Mouse (Mus musculus) embryonic fibroblast, embryonic 13.5 days (primary cell): ENCODE measurements at regions not wholly inside any gene's neighbourhood (a gene's known extent, or its start where the extent isn't known, plus 50 kb on each side); places are given as distances from the start of the nearest gene placed in this dataset.

Experiments
- H3K27ac ChIP-seq: 2 replicates; pipeline ENCODE4 v1.5.1; 2012; ENCODE audit warnings: low read length, control low read depth, inconsistent platforms; ENCODE audit not compliant: insufficient read depth
- H3K4me1 ChIP-seq: 2 replicates; pipeline ENCODE4 v1.6.1; 2011; ENCODE audit warnings: low read length; ENCODE audit not compliant: control insufficient read depth, insufficient read depth
- H3K4me3 ChIP-seq: 2 replicates; pipeline ENCODE4 v1.5.1; 2011; ENCODE audit warnings: mild to moderate bottlenecking, control low read depth, low read length; ENCODE audit not compliant: insufficient read depth
- CTCF ChIP-seq: IDR thresholded peaks from 2 replicates; pipeline ENCODE4 v1.5.1; 2011; ENCODE audit warnings: mild to moderate bottlenecking, control low read depth, low read length, moderate library complexity, borderline replicate concordance; ENCODE audit not compliant: insufficient read depth
- POLR2A ChIP-seq: IDR thresholded peaks from 2 replicates; pipeline ENCODE4 v1.6.1; 2011; ENCODE audit warnings: low read depth, mild to moderate bottlenecking, control low read depth, low read length, moderate library complexity

- peaks cover 9% of the 10 kb centered on the region; the same call in 1 of the 2 replicates for H3K4me1 ChIP-seq
- TF ChIP-seq CTCF (no peak), POLR2A (no peak)
- H3K27ac ChIP-seq, result no peak overlapping the region
- no peak overlapping the region for H3K4me3 ChIP-seq
Observed at GRCm38 (mm10) chr13:60425140-60425539, 176.6 kb upstream of the Dapk1 start.

DNA sequence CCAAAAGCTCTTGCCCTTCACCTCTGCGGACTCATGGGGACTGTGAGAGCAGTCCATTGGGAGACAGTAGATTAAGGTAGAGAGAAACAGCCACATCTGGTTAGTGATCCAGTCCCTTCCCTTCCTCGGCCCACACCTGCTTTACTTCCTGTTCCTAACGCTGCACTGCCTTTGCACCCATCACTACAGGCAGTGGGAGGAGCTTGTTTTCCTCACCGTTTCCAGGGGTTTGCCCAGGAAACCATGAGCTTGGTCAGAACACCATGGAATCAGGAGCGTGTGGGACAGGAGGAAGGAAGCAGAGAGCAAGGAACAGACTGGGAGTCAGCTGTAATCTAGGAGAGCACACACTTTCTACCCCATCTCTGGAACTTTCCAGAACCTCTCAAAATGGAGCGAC, 176.2 kb upstream of the Dapk1 start:
- Histone ChIP-seq H3K4me1 (peaks cover 9% of the 10 kb centered on the region; the same call in 1 of the 2 replicates), H3K27ac (no peak overlapping the region), H3K4me3 (no peak overlapping the region)
- TF ChIP-seq CTCF (no peak), POLR2A (no peak)

DNA sequence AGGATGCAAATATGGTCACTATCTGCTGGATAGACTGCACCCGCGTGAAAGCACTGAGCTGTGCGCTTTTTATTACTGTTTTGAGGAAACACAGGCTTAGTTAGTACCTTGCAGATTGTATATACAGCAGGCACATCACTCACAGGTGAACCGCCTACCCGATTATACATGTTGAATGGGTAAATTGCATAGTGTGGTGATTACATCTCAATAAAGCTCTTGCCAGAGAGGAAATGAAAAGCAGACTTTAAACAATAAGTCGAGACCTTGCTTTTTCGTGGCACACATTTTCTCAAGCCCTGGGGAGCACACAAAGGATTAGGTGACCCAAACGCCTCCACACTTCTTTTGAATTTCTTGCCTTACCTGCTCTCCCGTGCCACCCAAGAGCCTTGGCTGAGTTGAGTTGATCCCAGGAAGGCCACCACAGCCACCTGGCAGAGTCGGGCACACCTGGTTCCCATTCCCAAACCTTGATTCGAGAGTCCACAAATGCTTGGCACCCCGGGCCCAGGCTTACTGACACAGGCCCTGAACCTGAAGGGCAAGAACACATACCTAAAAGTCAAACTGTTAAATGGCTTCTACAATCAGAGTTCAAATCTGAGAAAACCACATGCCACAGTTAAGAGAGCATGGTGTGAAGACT, 175.4 kb upstream of the Dapk1 start:
- TF ChIP-seq POLR2A (no peak), CTCF (no peak)
- Histone ChIP-seq H3K4me3 (no peak overlapping the region), H3K27ac (no peak overlapping the region), H3K4me1 (peaks cover 11% of the 10 kb centered on the region)

DNA sequence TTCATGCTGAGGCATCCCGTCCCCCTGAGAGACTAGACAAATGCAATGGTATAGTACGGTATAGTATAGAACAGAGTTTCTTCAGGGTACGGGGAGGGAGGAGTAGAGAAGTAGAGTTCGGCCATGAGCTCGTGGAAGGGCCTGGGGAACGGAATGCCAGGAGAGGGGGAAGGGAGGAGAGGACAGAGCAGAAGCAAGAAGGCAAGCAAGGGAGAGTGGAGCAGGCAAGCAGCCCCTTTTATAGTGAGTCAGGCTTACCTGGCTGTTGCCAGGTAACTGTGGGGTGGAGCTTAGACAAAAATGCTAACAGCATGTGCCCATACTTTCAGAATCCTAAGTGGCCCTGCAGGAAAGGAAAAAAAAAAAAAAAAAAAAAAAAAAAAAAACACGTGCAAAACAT, 174.7 kb upstream of the Dapk1 start:
- H3K27ac ChIP-seq, result peak overlapping the region; percentile 77
- TF ChIP-seq CTCF (no peak), POLR2A (no peak)
- H3K4me1 ChIP-seq, result peaks cover 13% of the 10 kb centered on the region
- no peak overlapping the region for H3K4me3 ChIP-seq

- Histone ChIP-seq H3K27ac (peak overlapping the region; percentile 77), H3K4me1 (peaks cover 13% of the 10 kb centered on the region), H3K4me3 (no peak overlapping the region)
- TF ChIP-seq CTCF (no peak), POLR2A (no peak)
Observed at GRCm38 (mm10) chr13:60427755-60428385, 173.9 kb upstream of the Dapk1 start.

DNA sequence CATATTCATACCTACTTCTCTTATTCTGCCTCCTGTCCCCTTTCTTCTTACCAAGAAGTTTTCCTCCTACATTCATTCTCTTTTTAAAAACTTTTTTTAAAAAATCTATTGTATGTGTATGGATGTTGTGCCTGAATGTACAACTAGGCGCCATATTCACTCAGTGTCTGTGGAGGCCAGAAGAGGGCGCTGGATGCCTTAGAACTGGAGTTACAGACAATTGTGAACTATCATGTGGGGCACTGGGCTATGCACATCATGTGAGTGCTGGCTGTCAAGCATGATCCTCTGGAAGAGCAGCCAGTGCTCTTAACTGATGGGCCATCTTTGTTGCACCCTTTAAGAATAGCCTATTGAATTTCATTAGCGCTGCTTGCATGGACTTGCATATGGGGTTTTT, 172.6 kb upstream of the Dapk1 start:
- Histone ChIP-seq H3K4me1 (peaks cover 13% of the 10 kb centered on the region), H3K27ac (no peak overlapping the region), H3K4me3 (no peak overlapping the region)
- TF ChIP-seq CTCF, result no peak
- no peak for TF ChIP-seq POLR2A

DNA sequence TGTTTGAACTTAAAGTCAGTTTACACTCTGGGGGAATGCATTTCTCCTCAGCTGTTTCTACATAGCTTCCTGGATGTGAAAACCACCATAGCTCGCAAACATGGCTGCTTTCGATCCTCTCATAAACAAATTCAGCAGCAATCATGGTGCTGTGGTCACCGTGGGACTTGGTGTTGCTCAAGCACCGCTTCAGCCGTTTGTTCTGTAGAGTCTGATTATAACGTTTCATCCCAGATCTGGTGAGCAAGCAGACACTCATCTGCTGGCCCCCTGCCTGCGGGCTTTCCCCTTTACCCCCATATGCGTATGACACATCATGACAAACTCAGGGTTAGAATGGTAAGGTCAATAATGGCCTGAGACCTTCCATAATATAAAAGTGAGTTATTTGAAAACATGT, 170.3 kb upstream of the Dapk1 start:
- Histone ChIP-seq H3K4me3 (no peak overlapping the region), H3K4me1 (peaks cover 13% of the 10 kb centered on the region), H3K27ac (peak overlapping the region; percentile 35)
- TF ChIP-seq POLR2A (no peak), CTCF (no peak)

DNA sequence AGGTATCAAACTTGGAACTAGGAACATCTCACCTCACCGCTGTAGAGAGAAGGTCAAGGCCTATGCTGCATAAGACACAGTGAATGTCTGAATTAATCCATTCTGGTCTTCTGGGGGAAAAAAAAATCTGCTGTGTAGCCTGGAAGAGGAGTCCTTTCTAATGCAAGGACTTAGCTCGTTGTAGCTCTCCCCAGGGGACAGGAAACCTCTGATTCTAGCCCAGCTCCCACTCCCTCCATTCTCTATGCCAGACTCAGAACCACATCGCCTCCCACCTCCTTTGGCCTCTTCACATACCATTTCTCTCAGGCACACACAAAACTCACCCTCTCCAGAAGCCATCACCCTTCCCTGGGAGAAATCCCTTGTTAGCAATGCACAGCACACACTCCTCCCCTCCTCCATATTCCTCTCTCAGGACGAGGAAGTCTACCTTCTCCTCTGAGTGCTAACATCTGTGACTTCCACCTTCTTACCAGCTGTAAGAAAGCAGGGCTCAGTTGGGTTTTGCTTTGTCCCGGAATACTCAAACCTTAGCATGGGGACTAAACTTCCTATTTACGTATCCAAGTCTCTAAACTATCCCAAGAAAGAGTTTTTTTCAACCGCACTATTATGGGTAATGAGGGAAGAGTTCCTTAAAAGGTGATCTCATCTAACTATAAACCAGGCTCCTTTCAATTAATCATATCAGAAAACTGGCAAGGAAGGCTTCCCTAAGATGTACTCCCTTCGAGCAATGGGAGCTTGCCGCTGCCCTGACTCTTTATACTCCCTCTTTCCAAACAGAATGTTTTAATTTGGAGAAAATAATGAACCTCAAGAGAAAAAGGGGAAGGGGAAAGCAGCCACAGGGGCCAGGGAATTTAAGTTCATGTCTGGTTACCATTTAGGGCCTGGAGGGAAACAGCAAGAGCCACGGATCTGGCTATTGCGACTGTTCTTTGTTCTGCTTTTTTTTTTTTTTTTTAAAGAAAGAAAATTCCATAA, 167.2 kb upstream of the Dapk1 start:
- TF ChIP-seq CTCF, result no peak
- TF ChIP-seq POLR2A, result no peak
- peaks cover 7% of the 10 kb centered on the region for H3K4me1 ChIP-seq
- no peak overlapping the region for H3K4me3 ChIP-seq
- peak overlapping the region; percentile 88 for H3K27ac ChIP-seq

DNA sequence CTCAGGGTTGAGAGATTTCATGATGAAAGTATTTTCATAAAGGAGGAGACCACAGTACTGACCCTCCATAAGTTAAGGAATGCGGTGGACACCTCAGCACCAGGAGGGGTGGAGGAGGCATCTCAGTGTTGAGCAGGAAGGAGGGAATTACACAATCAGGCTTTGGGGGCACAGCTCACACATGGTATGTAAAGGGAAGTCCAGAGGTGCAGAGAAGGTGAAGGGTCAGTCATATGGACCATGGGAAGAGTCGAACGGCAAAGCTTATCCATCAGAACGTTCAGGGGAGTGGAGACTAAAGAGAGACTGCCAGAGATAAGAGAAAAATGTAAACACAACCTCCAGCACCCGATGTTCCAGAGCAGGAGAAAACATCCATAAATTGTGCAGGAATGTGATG, 166.4 kb upstream of the Dapk1 start:
- Histone ChIP-seq H3K27ac (peak overlapping the region; percentile 52), H3K4me3 (no peak overlapping the region), H3K4me1 (peaks cover 10% of the 10 kb centered on the region)
- TF ChIP-seq CTCF, result no peak
